Mouse (Mus musculus): ENCODE results near the gene Srm.

- TF ChIP-seq CTCF (IDR thresholded peaks at IDR 0.05; ENCODE audit: insufficient read depth, low read length) (no peak), POLR2A (IDR thresholded peaks at IDR 0.05; ENCODE audit: borderline replicate concordance, extremely low read depth, low read depth, low read length) (no peak)
These were observed 32.3 kb downstream of the Srm start for GRCm38 (mm10) chr4:148623609-148624008.
